Mouse (Mus musculus): Measurements from ENCODE around the gene Tmigd3.

Tmigd3 gene

DNA sequence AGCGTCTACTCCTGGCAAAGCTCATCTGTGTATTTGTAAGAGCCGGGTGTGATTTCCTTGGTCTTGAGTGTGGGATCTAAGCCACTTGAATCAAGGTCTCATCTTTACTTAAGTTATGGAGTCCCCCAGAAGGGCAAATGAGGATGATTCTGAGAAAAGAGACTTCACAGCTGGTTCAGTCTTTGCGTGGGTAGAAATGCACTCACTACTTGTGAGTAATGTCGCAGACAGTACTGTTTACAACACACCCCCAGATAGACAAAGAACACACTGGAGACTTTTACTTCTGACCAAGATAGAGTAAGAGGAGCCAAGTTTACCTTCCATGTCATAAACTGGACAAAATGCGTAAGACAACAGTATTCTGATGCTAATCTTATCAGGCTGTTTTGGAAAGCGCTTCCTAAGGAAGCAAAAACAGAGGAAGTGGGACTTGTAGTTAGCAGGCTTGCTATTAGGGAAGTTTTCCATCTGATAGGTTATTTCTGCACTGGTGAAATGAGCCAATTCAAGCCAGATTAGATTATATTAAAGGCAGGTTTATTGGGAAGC is 6.6 kb downstream of the Tmigd3 start:
- no peak for DNase-seq

DNA sequence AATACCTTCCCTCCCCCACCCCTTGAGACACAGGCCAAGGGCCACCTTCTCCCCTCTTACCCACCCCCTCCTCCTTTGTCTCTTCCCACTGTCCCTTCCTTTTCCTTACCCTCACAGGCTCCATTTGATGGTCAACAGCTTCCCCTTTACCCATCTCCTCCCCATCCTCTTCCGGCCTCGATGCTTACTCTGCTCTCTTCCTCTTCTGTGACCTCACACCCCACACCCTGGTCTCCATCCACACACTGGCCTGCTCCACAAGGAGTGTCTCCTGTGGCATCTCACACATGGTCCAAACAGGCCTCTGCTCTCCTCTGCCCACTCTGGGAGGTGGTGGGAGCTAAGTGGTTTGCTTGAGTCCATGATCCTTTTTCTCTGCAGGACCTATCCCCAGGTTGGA is 7.2 kb downstream of the Tmigd3 start:
- no peak for DNase-seq

DNA sequence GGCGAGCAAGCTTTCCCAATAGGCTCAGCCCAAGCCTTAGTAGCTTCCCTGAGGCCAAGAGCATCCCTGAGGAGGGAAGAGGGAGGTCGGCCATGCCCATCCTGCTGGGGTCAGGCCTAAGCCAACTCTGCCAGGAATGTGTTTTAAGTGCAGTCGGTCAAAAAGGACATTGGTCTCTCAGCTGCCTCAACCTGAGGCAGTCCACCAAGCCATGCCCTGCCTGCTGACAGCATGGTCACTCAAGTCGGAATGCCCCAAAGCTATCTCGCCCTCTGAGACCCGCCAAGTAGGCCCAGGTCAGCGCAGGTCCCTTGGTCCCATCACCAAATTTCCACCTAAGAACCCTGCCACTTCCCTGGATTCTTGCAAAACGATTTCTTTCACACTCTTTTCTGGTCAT is 8.0 kb downstream of the Tmigd3 start:
- DNase-seq, result no peak

DNA sequence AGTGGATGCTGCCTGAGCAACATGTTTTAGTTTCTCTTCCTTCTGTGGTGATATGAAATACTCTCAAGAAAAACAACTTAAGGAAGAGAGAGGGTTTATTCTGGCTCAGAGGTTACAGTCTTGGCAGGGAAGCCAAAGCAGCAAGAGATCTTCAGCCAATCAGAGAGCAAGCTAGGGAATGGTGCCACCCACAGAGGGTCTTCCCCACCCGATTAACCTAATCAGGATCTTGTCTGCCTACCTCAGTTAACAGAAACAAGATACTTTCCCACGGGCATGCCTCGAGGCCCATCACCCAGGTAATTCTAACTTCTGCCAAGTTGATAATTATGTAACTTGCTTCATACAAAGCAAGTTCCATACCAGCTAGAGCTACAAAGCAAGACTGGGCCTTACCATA is 9.7 kb downstream of the Tmigd3 start:
- no peak for DNase-seq

DNA sequence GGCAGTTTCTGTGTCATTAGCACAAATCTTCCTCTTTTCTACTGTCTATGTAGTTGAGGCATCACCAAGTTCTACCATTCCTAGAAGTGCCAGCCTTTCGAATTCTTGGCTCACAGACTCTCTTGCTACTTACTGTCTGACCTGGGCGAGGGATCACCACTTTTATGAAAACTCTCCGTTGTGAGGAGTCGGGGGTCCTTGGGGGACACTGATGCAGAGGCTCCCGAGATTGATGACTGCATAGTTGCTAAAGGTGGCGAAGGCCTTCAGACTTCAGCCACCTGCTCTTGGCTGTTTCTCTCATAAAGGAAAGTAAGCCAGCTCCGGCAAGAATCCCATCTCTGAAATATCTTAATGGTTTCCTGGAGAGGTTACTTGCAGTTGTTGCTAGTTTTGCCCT is 11.4 kb downstream of the Tmigd3 start:
- no peak for DNase-seq

DNA sequence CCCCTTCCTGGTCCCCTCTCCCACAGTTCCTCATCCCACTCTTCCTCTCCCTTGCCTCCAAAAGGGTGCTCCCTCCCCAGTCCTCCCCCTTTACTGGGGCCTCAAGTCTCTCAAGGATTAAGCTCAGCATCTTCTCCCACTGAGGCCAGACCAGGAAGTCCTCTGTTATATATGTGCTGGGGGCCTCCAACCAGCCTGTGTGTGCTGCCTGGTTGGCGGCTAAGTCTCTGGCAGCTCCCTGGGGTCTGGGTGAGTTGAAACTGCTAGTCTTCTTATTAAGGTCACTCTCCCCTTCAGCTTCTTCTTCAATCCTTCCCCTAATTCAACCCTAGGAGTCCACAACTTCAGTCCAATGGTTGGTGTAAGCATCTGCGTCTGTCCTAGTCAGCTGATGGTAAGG is 12.4 kb downstream of the Tmigd3 start:
- no peak for DNase-seq

DNA sequence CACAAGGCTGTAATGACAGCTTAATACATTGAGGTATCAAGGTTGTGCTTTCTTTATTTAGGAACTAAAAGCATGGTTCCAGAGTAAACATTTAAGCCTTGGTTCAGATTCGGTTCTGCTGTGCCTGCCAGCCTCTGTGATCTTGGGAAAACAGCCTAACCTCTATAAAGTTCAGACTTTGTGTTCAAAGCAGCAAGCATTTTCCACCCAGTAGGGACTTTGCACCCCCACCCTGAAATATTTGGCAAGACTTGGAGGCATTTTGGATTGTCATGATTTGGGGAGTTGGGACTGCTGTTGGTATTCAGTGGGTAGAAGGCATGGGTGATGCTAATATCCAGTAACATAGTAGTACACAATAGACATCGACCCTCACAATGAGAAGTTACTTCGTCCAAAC is 18.3 kb downstream of the Tmigd3 start:
- no peak for DNase-seq

DNA sequence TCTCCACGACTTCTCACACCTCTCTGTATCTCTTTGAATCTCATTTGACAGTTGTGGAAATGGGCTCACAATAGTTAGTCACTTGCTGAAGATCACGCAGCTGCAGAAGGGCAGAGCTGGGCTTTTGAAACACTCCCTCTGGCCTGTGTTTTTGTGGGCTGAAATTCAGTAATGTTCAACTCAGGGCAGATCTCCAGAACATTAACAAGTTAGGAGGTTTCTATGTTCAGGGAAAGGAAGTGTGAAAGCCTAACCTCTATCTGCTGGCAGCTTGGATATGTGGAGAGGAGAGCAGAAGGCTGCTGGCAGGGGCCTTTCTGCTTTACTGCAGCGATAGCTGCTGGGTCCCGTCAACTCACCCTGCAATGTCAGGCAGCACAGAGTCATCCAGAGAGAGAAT is 19.5 kb downstream of the Tmigd3 start:
- peak; percentile 51 for DNase-seq

DNA sequence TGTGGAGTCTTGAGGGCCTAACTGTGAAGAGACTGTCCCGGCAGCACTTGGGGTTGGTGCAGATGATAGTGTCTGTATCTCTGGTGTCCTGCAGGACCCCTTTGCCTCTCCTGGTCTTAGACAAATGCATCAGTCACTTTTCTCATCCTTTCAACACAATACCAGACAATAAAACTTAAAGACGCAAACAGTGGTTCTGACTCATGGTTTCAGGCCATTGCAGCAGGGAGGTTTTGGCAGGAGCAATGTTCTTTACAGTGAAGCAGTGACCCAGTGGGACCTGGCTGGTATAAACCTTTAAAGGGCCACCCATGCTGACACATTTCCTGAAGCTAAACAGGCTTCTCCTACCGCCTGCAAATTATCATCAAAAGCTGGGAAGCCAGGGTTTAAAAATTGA is 20.4 kb downstream of the Tmigd3 start:
- DNase-seq, result no peak

DNA sequence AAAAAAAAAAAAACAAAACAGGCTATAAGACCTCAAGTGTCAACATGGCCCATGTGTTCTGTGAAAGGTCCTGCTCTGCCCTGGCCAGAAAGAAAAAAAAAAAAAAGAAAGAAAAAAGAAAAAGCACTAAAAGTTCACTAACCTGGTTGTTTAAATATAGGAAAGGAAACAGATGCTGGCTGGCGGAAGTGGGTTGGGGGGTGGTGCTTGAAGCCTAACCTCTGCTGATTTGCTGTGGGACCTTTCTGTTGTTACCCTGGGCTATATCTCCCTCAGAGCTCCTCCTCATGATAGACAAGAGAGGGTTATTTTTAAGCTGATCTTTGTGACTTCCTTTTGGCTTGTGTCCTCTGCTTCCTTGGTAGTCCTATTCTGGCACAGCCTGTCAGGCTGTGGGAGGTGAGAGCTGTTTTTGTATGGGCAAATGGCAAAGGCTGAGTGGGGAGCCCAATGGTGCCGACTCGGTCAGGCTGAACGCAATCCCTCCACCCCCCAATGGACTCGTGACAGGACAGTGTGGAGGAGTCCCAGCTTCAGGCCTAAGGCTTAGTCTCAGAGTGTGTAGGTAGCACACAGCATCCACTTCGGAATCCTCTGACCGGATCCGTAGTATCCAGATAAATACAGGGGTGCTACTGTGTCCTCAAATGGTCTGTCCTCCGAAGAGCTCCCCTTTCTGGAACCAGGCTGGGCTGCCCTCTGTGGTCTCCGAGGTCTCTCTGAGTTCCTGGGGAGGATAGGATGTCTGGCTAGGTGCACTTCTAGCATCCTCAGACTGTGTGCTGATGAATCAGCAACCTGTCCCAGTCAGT is 21.3 kb downstream of the Tmigd3 start:
- peak; percentile 57 for DNase-seq

DNA sequence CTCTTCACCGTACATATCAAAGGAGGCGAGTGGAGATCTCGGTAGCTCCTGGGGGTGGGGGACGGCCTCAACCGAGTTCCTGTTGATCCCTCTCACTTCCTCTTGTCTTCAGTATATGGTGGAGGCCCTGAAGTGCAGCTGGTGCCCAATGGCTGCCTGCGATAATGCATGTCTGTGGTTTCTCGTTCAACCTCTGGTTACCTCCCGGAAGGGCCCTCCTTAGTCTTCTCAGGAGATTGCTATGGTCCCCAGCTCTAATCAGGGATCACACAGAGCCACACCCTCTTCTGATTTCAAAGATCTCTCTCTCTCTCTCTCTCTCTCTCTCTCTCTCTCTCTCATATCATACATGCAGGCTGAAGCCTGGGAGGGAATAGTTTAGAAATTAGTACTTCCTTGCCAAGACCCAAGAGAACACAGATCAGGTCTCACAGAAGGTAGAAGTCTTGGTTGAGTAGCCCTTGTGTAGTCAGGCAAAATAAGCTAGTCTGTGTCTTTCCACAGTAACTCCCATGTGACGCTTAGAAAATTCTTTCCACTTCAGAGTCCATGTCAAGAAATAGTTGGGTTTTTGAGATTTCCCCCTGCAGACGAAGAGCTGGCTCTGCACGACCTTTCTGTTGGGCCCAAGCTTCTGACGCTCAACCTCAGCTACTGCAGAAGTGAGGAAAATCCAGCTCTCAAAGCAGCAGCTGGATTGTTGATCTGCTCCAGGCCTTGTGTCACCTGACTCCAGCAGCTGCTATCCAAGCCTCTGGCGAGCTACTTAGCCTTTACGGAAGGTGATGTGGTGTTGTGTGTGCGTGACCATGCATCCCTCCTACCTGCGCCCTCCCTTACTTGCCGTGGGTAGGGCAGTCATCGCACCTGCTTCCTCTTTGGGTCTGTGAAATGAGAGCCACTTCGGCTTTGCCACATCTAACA is 22.1 kb downstream of the Tmigd3 start:
- no peak for DNase-seq

DNA sequence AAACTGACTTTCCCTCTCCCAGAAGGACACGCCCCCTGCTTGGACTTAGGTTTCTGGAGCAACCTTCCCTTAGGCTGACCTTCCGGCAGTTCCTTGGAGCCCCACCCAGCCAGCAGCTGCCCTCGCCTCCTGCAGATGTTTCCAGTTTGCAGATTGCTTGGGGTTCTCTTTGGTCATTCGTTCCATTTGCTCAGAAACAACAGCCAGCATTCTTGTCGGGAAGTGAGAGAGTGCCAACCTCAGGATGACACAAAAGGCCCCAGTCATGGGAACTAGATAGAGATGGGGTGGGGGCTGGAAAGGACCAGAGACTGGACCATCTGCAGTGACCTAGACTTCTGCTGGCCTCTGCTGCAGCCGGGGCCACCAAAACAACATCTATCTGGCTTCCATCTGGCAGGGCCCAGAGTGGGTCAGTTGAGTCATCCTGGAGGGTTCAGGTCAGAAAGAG is 23.3 kb downstream of the Tmigd3 start:
- DNase-seq, result peak; percentile 34

DNA sequence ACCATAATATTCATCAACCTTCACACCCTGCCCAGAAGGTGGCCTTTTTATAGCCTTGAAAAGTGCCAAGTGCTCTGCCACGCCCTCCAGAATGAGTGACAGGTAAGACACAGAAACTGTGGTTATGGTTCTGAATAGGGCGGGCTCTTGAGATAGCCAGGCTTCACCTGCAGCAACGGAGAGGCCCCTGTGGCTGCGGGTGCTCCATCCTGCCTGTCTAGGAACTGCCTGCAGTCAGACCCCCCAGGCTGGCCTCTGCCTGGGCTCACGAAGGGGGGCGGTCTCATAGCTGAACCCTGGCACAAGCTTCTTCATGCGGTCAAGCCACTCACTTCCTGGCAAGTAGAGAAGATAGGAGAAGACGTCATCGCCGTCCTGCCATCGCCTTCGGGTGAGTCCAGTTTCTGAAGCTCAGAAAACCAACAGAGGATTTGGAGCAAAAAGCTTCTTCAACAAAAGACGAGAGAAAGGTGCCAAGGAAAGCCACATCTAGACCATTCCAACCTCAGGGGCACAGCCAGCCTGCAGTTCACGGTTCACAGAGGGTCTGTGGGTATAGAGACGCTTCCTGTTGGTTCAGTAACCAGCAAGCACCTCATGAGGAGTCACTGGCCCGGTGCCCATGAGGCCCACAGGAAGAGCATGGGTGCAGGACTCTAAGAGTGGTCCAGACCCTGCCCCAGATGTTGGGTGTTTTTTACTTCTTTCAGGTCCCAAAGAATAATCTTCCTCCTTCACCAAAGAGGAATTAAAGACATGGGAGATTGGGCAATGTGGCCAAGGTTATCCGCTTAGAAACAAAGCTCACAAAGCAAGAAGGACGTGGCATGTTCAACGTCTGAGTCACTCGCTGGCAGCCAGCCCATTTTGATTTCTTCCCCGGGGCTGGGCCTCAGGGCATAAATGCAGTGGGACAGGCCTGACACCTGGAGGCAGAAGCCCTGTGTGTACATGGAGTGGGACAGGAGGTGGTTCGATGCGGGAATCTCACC is 24.2 kb downstream of the Tmigd3 start:
- peak; percentile 88 for DNase-seq

DNA sequence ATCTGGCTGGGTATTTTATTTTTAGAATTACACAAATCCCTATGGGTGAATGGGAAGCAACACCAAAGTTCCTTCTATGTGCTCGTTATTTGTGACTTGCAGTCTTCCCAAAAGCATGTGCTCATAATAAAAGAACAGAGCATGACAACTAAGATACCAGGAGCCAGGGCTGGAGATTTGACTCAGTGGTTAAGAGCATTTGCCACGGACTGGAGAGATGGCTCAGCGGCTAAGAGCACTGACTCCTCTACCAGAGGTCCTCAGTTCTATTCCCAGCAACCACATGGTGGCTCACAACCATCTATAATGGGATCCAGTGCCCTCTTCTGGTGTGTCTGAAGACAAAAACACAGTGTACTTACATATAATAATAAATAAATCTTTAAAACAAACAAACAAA is 26.1 kb downstream of the Tmigd3 start:
- no peak for DNase-seq

DNA sequence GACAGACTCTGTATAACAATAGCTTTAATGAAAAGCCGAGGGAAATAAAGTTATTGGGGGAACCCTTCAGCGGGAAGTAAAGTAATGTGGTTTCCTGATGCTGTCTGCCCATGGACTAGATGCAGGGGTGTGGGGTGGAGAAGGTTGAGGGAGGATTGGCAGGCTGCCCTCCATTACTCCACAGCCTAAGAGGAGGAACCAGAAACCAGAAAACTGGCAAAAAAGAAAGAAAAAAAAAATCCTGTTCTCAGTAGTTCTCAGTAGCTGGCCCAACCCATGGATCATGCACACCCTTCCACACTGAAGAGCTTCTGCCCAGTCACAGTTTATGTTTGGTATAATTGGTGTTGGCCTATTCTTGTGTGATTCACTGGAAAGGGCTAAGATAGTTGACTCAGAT is 27.6 kb downstream of the Tmigd3 start:
- DNase-seq, result peak; percentile 23

DNA sequence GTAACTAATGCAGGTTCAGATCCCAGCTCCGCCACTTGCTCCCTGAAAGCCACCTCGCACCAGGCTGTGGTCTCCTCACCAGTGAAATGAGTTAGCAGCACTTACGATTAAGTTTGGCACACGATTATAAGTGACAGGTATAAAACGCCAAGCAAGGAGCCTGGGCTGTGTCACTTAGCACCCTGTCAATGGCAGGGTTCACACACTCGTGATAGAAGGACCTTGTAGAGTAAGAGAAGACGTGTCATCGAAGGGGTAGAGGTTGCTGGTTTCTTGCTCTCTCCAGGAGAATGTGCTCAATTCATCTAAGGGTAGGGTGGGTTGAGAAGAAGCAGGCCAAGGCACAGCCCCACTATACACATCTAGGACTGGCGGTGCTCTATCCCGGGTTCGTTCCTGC is 28.2 kb downstream of the Tmigd3 start:
- DNase-seq, result no peak

DNA sequence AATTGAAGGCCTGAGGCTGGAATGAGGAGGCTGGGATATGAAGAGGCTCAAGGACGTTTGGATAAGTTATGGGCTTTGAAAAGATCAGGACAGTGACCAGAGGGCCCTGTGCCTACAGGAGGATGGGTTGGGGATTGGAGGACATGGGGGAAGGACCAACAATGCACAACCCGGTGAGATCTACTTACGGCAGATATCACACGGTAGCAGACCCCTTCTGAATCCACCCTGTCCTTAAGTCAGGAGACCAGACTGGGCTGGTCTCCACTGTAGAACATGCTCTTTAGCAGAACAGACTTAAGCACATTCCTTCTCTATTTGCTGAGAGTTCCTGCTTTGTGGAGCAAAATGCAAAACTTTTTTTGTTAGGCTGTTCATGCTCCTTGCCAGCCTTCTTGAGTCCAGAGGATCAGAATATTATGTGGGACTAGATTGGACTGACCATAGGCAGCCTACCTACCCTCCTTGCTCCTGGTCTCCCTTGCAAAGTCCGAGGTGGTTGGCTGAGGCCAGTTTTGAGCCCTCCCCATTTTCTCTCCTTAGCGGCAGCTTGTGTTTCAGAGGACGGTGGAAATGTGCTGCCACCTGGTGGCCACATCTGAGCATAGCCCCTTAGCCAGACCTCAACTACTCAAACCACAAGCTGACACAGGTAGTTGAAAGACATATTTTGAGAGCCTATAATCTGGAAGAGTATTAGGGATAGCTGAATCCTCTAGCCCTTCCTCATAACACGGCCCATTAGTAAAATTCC is 28.9 kb downstream of the Tmigd3 start:
- DNase-seq, result peak; percentile 90

DNA sequence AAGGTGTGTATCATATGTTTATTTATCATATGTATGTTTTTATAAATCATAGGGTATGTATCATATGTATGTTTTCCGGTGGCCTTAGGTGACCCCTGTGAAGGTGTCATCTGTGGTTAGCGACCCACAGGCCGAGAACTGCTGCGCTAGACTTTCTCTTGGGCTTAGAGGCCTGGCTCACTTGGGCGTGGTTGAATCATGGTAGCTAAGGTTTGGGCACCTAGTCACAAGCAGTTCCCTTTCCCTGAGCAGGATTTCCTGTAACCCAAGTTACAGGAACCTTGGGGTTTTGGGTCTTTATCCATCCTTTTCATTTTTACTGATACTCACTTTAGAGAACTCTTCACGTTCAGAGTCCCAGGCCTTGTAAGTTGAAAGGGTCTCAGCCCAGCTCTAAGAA is 29.6 kb downstream of the Tmigd3 start:
- no peak for DNase-seq

DNA sequence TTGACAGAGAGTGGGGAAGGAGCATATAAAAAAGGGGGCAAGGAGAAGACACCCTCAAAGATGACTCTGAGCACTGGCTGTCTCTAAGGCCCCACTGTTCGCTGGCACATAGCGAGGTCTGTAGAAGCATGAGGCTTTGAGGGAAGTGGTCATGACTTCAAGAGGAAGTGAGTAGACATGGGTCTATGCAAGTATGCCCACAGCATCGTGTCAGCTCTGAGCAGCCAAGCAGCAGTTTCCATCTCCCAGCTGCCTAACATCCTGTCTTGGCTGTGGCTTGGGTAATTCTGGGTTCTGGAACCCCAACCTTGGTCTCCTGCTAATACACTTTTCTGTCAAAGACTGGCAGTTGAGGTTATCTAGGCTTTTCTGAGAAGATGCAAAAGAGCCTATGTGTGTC is 30.0 kb downstream of the Tmigd3 start:
- DNase-seq, result peak; percentile 19

DNA sequence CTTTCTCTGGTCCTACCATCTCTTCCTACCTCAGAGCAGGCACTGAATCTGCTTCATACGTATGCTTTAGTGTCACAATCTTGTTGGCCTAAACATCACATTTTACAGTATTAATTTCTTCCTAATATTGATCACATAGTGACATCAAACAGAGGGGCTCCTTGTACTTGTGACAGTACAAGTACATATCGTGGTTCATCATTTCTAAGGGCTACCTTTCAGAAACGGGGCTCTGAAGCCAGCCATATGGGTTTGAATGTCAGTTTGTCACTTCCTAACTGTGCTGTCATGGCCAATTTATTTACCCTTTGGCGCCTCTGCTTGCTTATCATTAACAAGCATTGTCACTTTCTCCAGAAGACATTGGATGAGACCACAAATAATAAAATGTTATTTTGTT is 30.8 kb downstream of the Tmigd3 start:
- DNase-seq, result no peak

DNA sequence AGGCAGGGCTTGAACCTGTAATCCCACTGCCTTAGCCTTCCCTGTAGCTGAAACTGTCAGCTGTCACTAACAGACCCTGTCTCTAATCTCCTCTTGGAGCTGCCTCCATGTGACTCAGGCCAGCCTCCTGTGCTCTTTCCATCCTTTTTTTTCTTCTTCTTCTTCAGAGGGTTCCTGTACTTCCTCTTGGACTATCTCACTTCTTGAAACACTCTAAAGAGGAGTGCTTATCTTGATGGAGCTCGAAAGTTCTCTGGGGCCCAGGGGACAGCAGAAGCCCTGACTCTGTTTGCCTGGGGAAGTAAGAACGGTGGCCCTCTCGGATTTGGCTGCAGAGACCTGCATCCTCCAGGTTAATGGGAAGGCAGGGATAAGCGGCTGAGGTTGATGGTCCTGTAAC is 33.5 kb downstream of the Tmigd3 start:
- no peak for DNase-seq

DNA sequence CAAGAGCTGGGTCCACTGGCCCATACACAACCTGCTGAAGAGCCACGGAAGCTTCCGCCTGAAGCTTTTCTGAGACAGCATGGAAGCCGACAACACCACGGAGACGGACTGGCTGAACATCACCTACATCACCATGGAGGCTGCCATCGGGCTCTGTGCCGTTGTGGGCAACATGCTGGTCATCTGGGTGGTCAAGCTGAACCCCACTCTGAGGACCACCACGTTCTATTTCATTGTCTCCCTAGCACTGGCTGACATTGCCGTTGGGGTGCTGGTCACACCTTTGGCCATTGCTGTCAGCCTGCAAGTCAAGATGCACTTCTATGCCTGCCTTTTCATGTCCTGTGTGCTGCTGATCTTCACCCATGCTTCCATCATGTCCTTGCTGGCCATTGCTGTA is 34.0 kb downstream of the Tmigd3 start:
- no peak for DNase-seq

Data from kidney, adult 9 months (tissue).